Mouse (Mus musculus) heart, embryonic 11.5 days (tissue): Measurements from ENCODE around the gene Dnaja3. TPM values are rescaled to one million over a fixed set of nuclear protein-coding genes. Genes with fewer than 3 reads are reported as not detected.

Experiments used
- ATAC-seq: fragments of 200-750 bp; cut with Nextera tagmentation; replicated peaks from 2 replicates; pipeline ENCODE4 v1.8.0; 2017; ENCODE audit warnings: moderate library complexity; ENCODE audit not compliant: insufficient number of reproducible peaks, low FRiP score, low TSS enrichment
- H3K27ac ChIP-seq: fragments of 300-500 bp; sonication (generic); 2 replicates; pipeline ENCODE4 v1.5.1; 2014; ENCODE audit warnings: mild to moderate bottlenecking, low read depth, low read length
- H3K27me3 ChIP-seq: fragments of 300-500 bp; sonication (generic); 2 replicates; pipeline ENCODE4 v1.6.1; 2014; ENCODE audit warnings: mild to moderate bottlenecking, low read length, mixed read lengths; ENCODE audit not compliant: control insufficient read depth, insufficient read depth
- H3K36me3 ChIP-seq: fragments of 300-500 bp; sonication (generic); 2 replicates; pipeline ENCODE4 v1.6.1; 2014; ENCODE audit warnings: mild to moderate bottlenecking, low read length, moderate library complexity, mixed read lengths; ENCODE audit not compliant: control insufficient read depth, insufficient read depth
- H3K4me1 ChIP-seq: fragments of 300-500 bp; sonication (generic); 2 replicates; pipeline ENCODE4 v1.6.1; 2014; ENCODE audit warnings: low read length; ENCODE audit not compliant: control insufficient read depth, insufficient read depth
- H3K4me2 ChIP-seq: fragments of 300-500 bp; sonication (generic); 2 replicates; pipeline ENCODE4 v1.6.1; 2014; ENCODE audit warnings: mild to moderate bottlenecking, moderate library complexity
- H3K4me3 ChIP-seq: fragments of 300-500 bp; sonication (generic); 2 replicates; pipeline ENCODE4 v1.5.1; 2014; ENCODE audit warnings: low read depth, low read length
- H3K9ac ChIP-seq: fragments of 300-500 bp; sonication (generic); 2 replicates; pipeline ENCODE4 v1.6.1; 2014; ENCODE audit warnings: mild to moderate bottlenecking, low read depth, low read length, moderate library complexity
- H3K9me3 ChIP-seq: fragments of 300-500 bp; sonication (generic); replicated peaks from 2 replicates; pipeline ENCODE4 v1.6.1; 2016; ENCODE audit warnings: low read length; ENCODE audit not compliant: control insufficient read depth
- WGBS: fragments of 180-500 bp; shearing (Covaris S2); extraction: QIAGEN DNeasy Blood & Tissue Kit; methylation state at CpG from one replicate; pipeline ENCODE4 v1.1.7; 2014; ENCODE audit not compliant: insufficient replicate concordance; 5-methylcytosine and 5-hydroxymethylcytosine counted together
- polyA plus RNA-seq: library from polyadenylated mRNA; unstranded; fragments of >200 nt; fragmentation: Nextera tagmentation; extraction: Ambion mirVana; gene quantifications from 2 replicates; pipeline ENCODE4 v1.2.1, GENCODE M21; 2014

The Dnaja3 gene
- polyA plus RNA-seq, 1 experiment from 2014 or later = 63.6 TPM

- H3K36me3 ChIP-seq = no peaks in the 10 kb centered on the region
- ATAC-seq = no peak
- no peaks in the 10 kb centered on the region for H3K9me3 ChIP-seq
- peaks cover 95% of the 10 kb centered on the region for H3K4me1 ChIP-seq
- peak overlapping the region; percentile 44 for H3K4me2 ChIP-seq
- H3K4me3 ChIP-seq = no peak overlapping the region
- peak overlapping the region; percentile 63 for H3K27ac ChIP-seq
- no peaks in the 10 kb centered on the region for H3K27me3 ChIP-seq
- 70% methylated on average over 1 of the region's 1 CpGs for WGBS
- H3K9ac ChIP-seq = peak overlapping the region; percentile 70
These were observed 36.3 kb upstream of the Dnaja3 start for GRCm38 (mm10) chr16:4603453-4603837.

- Histone ChIP-seq H3K4me3 (no peak overlapping the region), H3K27ac (peak overlapping the region; percentile 63; the same call in 1 of the 2 replicates), H3K4me1 (peaks cover 86% of the 10 kb centered on the region), H3K9me3 (no peaks in the 10 kb centered on the region), H3K27me3 (no peaks in the 10 kb centered on the region), H3K4me2 (no peak overlapping the region), H3K36me3 (peaks cover 3% of the 10 kb centered on the region; the same call in 1 of the 2 replicates), H3K9ac (0 out of 2 replicates have a peak overlapping the region, but pooled peaks have one; percentile 34)
- ATAC-seq = no peak
- WGBS = 65% methylated on average over 11 of the region's 11 CpGs
These were observed 35.4 kb upstream of the Dnaja3 start for GRCm38 (mm10) chr16:4604293-4604837.

- 67% methylated on average over 13 of the region's 13 CpGs for WGBS
These were observed 34.2 kb upstream of the Dnaja3 start for GRCm38 (mm10) chr16:4605514-4606131.

GRCm38 (mm10) chr16:4606431-4607084 lies 33.2 kb upstream of the Dnaja3 start:
- Histone ChIP-seq H3K27ac (peak overlapping the region; percentile 76), H3K9ac (0 out of 2 replicates have a peak overlapping the region, but pooled peaks have one; percentile 17), H3K4me1 (peaks cover 65% of the 10 kb centered on the region), H3K27me3 (no peaks in the 10 kb centered on the region), H3K9me3 (no peaks in the 10 kb centered on the region), H3K36me3 (peaks cover 9% of the 10 kb centered on the region), H3K4me3 (no peak overlapping the region), H3K4me2 (peak overlapping the region; percentile 16)
- 17% methylated on average over 5 of the region's 5 CpGs for WGBS
- ATAC-seq = no peak

More at GRCm38 (mm10) chr16:4605514-4606131, 34.2 kb upstream of the Dnaja3 start:
- H3K27me3 ChIP-seq = no peaks in the 10 kb centered on the region
- H3K27ac ChIP-seq = peak overlapping the region; percentile 12; the same call in 1 of the 2 replicates
- H3K9me3 ChIP-seq = no peaks in the 10 kb centered on the region
- no peak overlapping the region for H3K4me2 ChIP-seq
- H3K4me1 ChIP-seq = peaks cover 75% of the 10 kb centered on the region
- H3K36me3 ChIP-seq = peaks cover 7% of the 10 kb centered on the region; the same call in 1 of the 2 replicates
- ATAC-seq = no peak
- no peak overlapping the region for H3K4me3 ChIP-seq
- H3K9ac ChIP-seq = peak overlapping the region; percentile 22; the same call in 1 of the 2 replicates

- H3K27me3 ChIP-seq = no peaks in the 10 kb centered on the region
- peaks cover 17% of the 10 kb centered on the region for H3K36me3 ChIP-seq
- no peak overlapping the region for H3K9ac ChIP-seq
- no peak for ATAC-seq
- no peak overlapping the region for H3K4me2 ChIP-seq
- no peak overlapping the region for H3K4me3 ChIP-seq
- H3K4me1 ChIP-seq = peaks cover 52% of the 10 kb centered on the region
- H3K27ac ChIP-seq = peak overlapping the region; percentile 76; the same call in 1 of the 2 replicates
- WGBS = 55% methylated on average over 9 of the region's 9 CpGs
- no peaks in the 10 kb centered on the region for H3K9me3 ChIP-seq
These were observed 31.8 kb upstream of the Dnaja3 start for GRCm38 (mm10) chr16:4607818-4608531.

- Histone ChIP-seq H3K4me3 (no peak overlapping the region), H3K27ac (peak overlapping the region; percentile 10; the same call in 1 of the 2 replicates), H3K4me2 (no peak overlapping the region), H3K4me1 (peaks cover 46% of the 10 kb centered on the region), H3K9me3 (no peaks in the 10 kb centered on the region), H3K27me3 (no peaks in the 10 kb centered on the region), H3K36me3 (peaks cover 23% of the 10 kb centered on the region), H3K9ac (no peak overlapping the region)
- WGBS = 84% methylated on average over 19 of the region's 19 CpGs
- ATAC-seq = no peak
These were observed 31.2 kb upstream of the Dnaja3 start for GRCm38 (mm10) chr16:4608532-4609059.

GRCm38 (mm10) chr16:4611193-4611592 lies 28.6 kb upstream of the Dnaja3 start:
- H3K4me1 ChIP-seq = peaks cover 20% of the 10 kb centered on the region
- WGBS = 86% methylated on average over 5 of the region's 5 CpGs
- no peak for ATAC-seq
- no peak overlapping the region for H3K27ac ChIP-seq
- no peak overlapping the region for H3K9ac ChIP-seq
- peaks cover 35% of the 10 kb centered on the region for H3K36me3 ChIP-seq
- H3K9me3 ChIP-seq = no peaks in the 10 kb centered on the region
- H3K4me3 ChIP-seq = no peak overlapping the region
- H3K27me3 ChIP-seq = no peaks in the 10 kb centered on the region
- H3K4me2 ChIP-seq = no peak overlapping the region

GRCm38 (mm10) chr16:4611676-4612075 lies 28.1 kb upstream of the Dnaja3 start:
- Histone ChIP-seq H3K9ac (no peak overlapping the region), H3K36me3 (peaks cover 35% of the 10 kb centered on the region), H3K27me3 (no peaks in the 10 kb centered on the region), H3K4me1 (peaks cover 15% of the 10 kb centered on the region), H3K4me3 (no peak overlapping the region), H3K9me3 (no peaks in the 10 kb centered on the region), H3K27ac (no peak overlapping the region), H3K4me2 (no peak overlapping the region)
- 94% methylated on average over 7 of the region's 7 CpGs for WGBS
- no peak for ATAC-seq
